Mouse (Mus musculus): ENCODE measurements around the gene Syngap1.

DNA sequence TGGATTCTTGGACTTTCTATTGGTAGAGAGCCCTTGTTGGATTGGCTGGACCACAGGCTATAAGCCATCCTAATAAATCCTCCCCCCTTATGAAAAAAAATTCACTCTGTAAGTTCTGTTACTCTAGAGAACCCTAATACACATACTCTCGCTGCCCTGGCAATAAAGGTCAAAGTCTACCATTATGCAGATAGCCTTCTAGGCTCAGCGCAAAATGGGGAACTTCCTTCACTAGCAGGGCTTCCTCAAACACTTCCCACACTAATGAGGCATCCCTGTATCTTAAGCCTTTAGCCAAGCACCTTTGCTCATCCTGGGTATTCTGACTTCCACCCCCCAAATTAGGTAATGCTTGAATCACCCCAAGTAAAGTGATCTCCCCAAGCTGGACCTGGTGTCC, 67.2 kb downstream of the Syngap1 start:
- TF ChIP-seq CTCF (IDR thresholded peaks at IDR 0.05; ENCODE audit: borderline replicate concordance, control insufficient read depth, extremely low read depth, insufficient read depth, low read length, poor library complexity): no peak
- TF ChIP-seq POLR2A (IDR thresholded peaks at IDR 0.05; ENCODE audit: control insufficient read depth, extremely low read depth, insufficient read depth, low read length, poor library complexity): no peak
